Mouse (Mus musculus): ENCODE measurements around the gene Tmem38b. TPM values are rescaled to one million over a fixed set of nuclear protein-coding genes. Genes with fewer than 3 reads are reported as not detected.

The Tmem38b gene
- polyA plus RNA-seq, 1 experiment from 2014 or later, result 7.6 TPM

GRCm38 (mm10) chr4:53849804-53850203 lies 24.0 kb downstream of the Tmem38b start:
- no peaks in the 10 kb centered on the region for H3K4me1 ChIP-seq (replicated peaks)
- H3K9ac ChIP-seq (replicated peaks), result no peak overlapping the region
- H3K36me3 ChIP-seq, result peaks cover 12% of the 10 kb centered on the region; the same call in 1 of the 2 replicates
- no peak overlapping the region for H3K4me3 ChIP-seq (replicated peaks)
- no peak for ATAC-seq (ENCODE audit: insufficient number of reproducible peaks, insufficient read depth, low FRiP score, low TSS enrichment, low read depth)
- WGBS, result 20% methylated on average over 1 of the region's 1 CpGs
- no peaks in the 10 kb centered on the region for H3K9me3 ChIP-seq
- no peak overlapping the region for H3K27ac ChIP-seq
- H3K27me3 ChIP-seq, result no peaks in the 10 kb centered on the region
- no peak overlapping the region for H3K4me2 ChIP-seq

GRCm38 (mm10) chr4:53853333-53853732 lies 27.5 kb downstream of the Tmem38b start:
- no peak overlapping the region for H3K27ac ChIP-seq
- H3K9me3 ChIP-seq, result no peaks in the 10 kb centered on the region
- ATAC-seq (ENCODE audit: insufficient number of reproducible peaks, insufficient read depth, low FRiP score, low TSS enrichment, low read depth), result no peak
- H3K4me1 ChIP-seq (replicated peaks), result no peaks in the 10 kb centered on the region
- no peaks in the 10 kb centered on the region for H3K27me3 ChIP-seq
- WGBS, result 84% methylated on average over 1 of the region's 1 CpGs
- H3K4me2 ChIP-seq, result no peak overlapping the region
- no peak overlapping the region for H3K9ac ChIP-seq (replicated peaks)
- no peak overlapping the region for H3K4me3 ChIP-seq (replicated peaks)
- peaks cover 16% of the 10 kb centered on the region; the same call in 1 of the 2 replicates for H3K36me3 ChIP-seq

GRCm38 (mm10) chr4:53859944-53860343 lies 34.1 kb downstream of the Tmem38b start:
- WGBS, result 68% methylated on average over 18 of the region's 18 CpGs

DNA sequence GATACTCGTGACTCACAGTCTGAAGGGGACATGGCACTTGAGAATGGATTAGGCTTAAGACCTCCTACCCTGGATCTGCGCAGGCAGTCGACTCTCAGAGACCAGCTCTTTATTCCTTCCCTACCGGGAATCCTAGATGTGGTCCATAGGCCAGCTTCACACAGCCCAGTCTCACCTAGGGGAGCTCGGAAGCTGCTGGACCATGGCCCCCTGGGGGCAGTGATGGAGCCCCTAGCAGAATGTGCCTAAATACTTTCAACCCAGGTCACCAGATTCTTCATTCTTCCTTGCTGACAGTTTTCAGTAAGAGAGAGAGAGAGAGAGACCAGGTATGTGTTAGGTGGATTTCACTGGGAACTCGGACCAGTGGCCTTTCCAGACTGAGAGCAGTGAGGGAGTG lies 36.3 kb downstream of the Tmem38b start:
- Histone ChIP-seq H3K4me2 (no peak overlapping the region), H3K27ac (no peak overlapping the region), H3K27me3 (no peaks in the 10 kb centered on the region), H3K36me3 (0 out of 2 replicates have a peak, but pooled peaks cover 4% of the 10 kb centered on the region), H3K4me1 (replicated peaks) (no peaks in the 10 kb centered on the region), H3K9ac (replicated peaks) (no peak overlapping the region), H3K9me3 (no peaks in the 10 kb centered on the region), H3K4me3 (replicated peaks) (no peak overlapping the region)
- 80% methylated on average over 6 of the region's 6 CpGs for WGBS
- no peak for ATAC-seq (ENCODE audit: insufficient number of reproducible peaks, insufficient read depth, low FRiP score, low TSS enrichment, low read depth)

More at GRCm38 (mm10) chr4:53859944-53860343, 34.1 kb downstream of the Tmem38b start:
- Histone ChIP-seq H3K36me3 (0 out of 2 replicates have a peak, but pooled peaks cover 4% of the 10 kb centered on the region), H3K4me1 (replicated peaks) (no peaks in the 10 kb centered on the region), H3K27me3 (no peaks in the 10 kb centered on the region), H3K9ac (replicated peaks) (no peak overlapping the region), H3K9me3 (no peaks in the 10 kb centered on the region), H3K4me3 (replicated peaks) (no peak overlapping the region), H3K4me2 (no peak overlapping the region), H3K27ac (no peak overlapping the region)
- no peak for ATAC-seq (ENCODE audit: insufficient number of reproducible peaks, insufficient read depth, low FRiP score, low TSS enrichment, low read depth)

DNA sequence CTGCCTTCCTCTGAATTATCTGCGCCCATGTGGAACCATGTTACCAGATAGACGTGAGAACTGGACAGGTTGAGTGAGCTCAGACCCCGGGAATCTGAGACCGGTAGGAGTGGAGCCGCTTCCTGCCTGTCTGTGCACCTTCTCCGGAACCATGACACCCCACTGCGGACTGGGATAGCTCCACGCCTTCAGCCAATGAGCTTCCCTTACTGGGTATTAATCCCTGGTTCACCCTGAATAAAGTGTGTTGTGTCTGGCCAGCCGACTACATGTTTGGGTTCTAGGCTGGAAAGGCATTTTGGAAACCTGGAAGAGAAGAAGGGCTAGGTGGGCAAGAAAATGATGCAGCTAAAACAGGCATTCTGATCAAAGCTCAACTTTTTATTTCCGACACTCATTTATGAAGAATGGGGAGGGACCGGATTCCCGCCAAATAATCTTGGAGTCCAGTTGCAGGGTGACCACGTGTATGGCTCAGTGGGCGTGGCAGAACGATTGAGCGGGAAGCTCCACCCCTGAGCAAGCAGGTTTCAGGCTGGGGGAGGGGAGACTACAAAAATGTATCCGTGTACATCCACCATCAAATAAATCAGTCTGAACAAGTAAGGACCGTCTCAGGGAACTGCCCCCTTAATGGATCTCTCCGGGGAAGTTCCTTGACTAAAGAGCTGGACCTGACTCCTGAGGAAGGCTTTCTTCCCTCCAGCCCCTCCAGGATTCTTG lies 38.4 kb downstream of the Tmem38b start:
- H3K4me3 ChIP-seq (replicated peaks), result no peak overlapping the region
- H3K27me3 ChIP-seq, result no peaks in the 10 kb centered on the region
- no peak overlapping the region for H3K4me2 ChIP-seq
- H3K36me3 ChIP-seq, result no peaks in the 10 kb centered on the region
- H3K4me1 ChIP-seq (replicated peaks), result no peaks in the 10 kb centered on the region
- H3K27ac ChIP-seq, result no peak overlapping the region
- 86% methylated on average over 19 of the region's 19 CpGs for WGBS
- H3K9ac ChIP-seq (replicated peaks), result no peak overlapping the region
- H3K9me3 ChIP-seq, result no peaks in the 10 kb centered on the region
- no peak for ATAC-seq (ENCODE audit: insufficient number of reproducible peaks, insufficient read depth, low FRiP score, low TSS enrichment, low read depth)

GRCm38 (mm10) chr4:53866459-53866858 lies 40.6 kb downstream of the Tmem38b start:
- H3K4me3 ChIP-seq (replicated peaks), result no peak overlapping the region
- H3K9me3 ChIP-seq, result peaks cover 4% of the 10 kb centered on the region
- no peaks in the 10 kb centered on the region for H3K4me1 ChIP-seq (replicated peaks)
- no peak overlapping the region for H3K27ac ChIP-seq
- no peak overlapping the region for H3K9ac ChIP-seq (replicated peaks)
- no peak for ATAC-seq (ENCODE audit: insufficient number of reproducible peaks, insufficient read depth, low FRiP score, low TSS enrichment, low read depth)
- no peaks in the 10 kb centered on the region for H3K36me3 ChIP-seq
- no peaks in the 10 kb centered on the region for H3K27me3 ChIP-seq
- no peak overlapping the region for H3K4me2 ChIP-seq

DNA sequence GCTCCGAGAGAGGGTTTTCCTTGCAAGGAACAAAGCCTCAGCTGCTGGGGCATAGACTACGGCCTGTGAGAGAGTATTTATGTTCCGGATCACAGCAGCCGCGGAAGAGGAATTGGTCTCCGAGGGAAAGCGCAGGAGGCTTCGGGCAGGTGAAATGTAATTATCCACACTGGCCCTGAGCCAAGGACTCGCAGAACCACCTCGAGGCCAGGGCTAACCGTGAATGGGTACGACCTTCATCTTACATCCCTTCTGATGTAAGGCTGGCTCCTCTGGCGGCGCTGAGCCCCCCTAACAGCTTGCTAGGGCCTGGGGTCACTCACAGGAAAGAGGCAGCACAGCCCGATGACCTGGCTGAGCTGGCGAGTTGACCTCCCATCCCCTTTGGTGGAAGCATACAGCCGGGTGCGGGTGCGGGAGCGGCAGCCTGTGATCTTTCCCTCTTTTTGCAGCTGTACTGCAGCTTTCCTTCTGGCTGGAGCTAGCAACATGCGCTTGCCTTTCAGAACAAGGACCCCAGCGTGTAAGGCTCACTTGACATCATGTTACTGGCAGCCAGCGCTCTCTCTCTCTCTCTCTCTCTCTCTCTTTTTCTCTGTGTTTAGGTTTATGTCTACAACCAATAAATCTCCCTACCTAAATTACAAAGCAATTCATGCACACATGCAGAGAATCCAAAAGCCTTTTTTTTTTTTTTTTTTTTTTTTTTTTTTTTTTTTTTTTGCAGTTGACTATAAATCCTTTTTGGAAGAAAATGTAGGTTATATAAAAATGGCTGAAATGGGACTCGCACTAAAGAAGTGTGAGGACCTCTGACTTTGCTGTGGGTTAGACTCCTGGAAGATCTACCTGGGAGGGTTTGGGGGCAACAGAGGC lies 52.9 kb downstream of the Tmem38b start:
- peak overlapping the region; percentile 56 for H3K4me2 ChIP-seq
- peak overlapping the region; percentile 47; the same call in 1 of the 2 replicates for H3K27ac ChIP-seq
- H3K9me3 ChIP-seq, result no peaks in the 10 kb centered on the region
- WGBS, result 29% methylated on average over 24 of the region's 24 CpGs
- H3K4me1 ChIP-seq (replicated peaks), result peaks cover 22% of the 10 kb centered on the region
- ATAC-seq (ENCODE audit: insufficient number of reproducible peaks, insufficient read depth, low FRiP score, low TSS enrichment, low read depth), result peak; percentile 56
- no peaks in the 10 kb centered on the region for H3K36me3 ChIP-seq
- H3K27me3 ChIP-seq, result no peaks in the 10 kb centered on the region
- H3K9ac ChIP-seq (replicated peaks), result no peak overlapping the region
- peak overlapping the region; percentile 22 for H3K4me3 ChIP-seq (replicated peaks)

- 67% methylated on average over 17 of the region's 17 CpGs for WGBS
- no peaks in the 10 kb centered on the region for H3K36me3 ChIP-seq
- no peak overlapping the region for H3K4me2 ChIP-seq
- no peaks in the 10 kb centered on the region for H3K9me3 ChIP-seq
- no peak overlapping the region for H3K9ac ChIP-seq (replicated peaks)
- no peak for ATAC-seq (ENCODE audit: insufficient number of reproducible peaks, insufficient read depth, low FRiP score, low TSS enrichment, low read depth)
- H3K4me1 ChIP-seq (replicated peaks), result peaks cover 31% of the 10 kb centered on the region
- no peak overlapping the region for H3K4me3 ChIP-seq (replicated peaks)
- H3K27ac ChIP-seq, result no peak overlapping the region
- H3K27me3 ChIP-seq, result peaks cover 4% of the 10 kb centered on the region
These were observed 57.3 kb downstream of the Tmem38b start for GRCm38 (mm10) chr4:53882921-53883682.

DNA sequence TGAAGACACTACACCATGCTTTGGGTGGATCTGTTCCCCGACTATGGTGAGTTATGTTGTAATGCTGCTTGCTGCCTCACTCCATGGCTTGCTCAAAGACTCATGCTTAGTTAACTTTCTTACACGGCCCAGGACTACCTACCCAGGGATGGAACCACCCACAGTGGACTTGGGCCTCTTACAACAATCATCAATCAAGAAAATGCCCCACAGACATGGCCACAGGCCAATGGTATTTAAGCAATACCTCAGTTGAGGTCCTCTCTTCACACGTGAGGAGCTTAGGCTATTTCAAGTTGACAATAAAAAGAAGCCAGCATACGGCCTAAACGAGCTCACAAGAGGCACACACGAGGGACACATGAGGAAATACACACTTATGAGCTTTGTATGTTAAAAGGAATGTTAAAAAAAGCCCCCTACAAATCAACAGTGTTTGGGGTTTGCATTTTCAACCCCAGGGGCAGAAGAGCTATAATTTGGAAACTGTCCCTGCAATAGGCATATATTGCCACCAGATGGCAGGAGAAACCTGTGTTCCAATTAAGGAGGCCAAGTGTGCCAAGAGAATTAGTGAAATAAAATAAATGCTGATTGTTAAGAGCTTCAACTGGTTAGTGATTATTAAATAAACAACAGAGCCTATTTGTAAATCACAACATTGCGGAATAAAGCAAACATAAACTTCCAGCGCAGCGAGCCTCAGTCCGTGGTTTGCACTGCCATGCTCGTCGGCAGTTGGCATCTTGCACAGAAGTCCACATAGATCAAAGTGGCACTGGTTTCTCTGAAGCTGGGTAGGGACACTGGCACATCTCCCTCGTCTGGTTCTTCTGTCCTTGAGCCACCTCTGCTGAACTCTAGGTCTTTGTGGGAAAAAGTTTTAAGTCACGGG lies 58.8 kb downstream of the Tmem38b start:
- H3K27ac ChIP-seq, result no peak overlapping the region
- H3K9ac ChIP-seq (replicated peaks), result no peak overlapping the region
- WGBS, result 67% methylated on average over 14 of the region's 14 CpGs
- H3K4me3 ChIP-seq (replicated peaks), result no peak overlapping the region
- H3K4me2 ChIP-seq, result no peak overlapping the region
- H3K36me3 ChIP-seq, result no peaks in the 10 kb centered on the region
- no peak for ATAC-seq (ENCODE audit: insufficient number of reproducible peaks, insufficient read depth, low FRiP score, low TSS enrichment, low read depth)
- peaks cover 4% of the 10 kb centered on the region for H3K27me3 ChIP-seq
- peaks cover 24% of the 10 kb centered on the region for H3K4me1 ChIP-seq (replicated peaks)
- H3K9me3 ChIP-seq, result no peaks in the 10 kb centered on the region

- H3K27ac ChIP-seq, result no peak overlapping the region
- peaks cover 4% of the 10 kb centered on the region for H3K27me3 ChIP-seq
- H3K36me3 ChIP-seq, result no peaks in the 10 kb centered on the region
- WGBS, result 29% methylated on average over 22 of the region's 22 CpGs
- no peaks in the 10 kb centered on the region for H3K9me3 ChIP-seq
- no peak for ATAC-seq (ENCODE audit: insufficient number of reproducible peaks, insufficient read depth, low FRiP score, low TSS enrichment, low read depth)
- H3K4me3 ChIP-seq (replicated peaks), result peak overlapping the region; percentile 13; the same call in 1 of the 2 replicates
- peaks cover 21% of the 10 kb centered on the region for H3K4me1 ChIP-seq (replicated peaks)
- peak overlapping the region; percentile 49 for H3K4me2 ChIP-seq
- 0 out of 2 replicates have a peak overlapping the region, but pooled peaks have one; percentile 31 for H3K9ac ChIP-seq (replicated peaks)
These were observed 60.7 kb downstream of the Tmem38b start for GRCm38 (mm10) chr4:53886342-53887088.

All from limb, embryonic 12.5 days (tissue).